Mouse (Mus musculus): ENCODE results near the gene Ccl17.

Ccl17 gene

DNA sequence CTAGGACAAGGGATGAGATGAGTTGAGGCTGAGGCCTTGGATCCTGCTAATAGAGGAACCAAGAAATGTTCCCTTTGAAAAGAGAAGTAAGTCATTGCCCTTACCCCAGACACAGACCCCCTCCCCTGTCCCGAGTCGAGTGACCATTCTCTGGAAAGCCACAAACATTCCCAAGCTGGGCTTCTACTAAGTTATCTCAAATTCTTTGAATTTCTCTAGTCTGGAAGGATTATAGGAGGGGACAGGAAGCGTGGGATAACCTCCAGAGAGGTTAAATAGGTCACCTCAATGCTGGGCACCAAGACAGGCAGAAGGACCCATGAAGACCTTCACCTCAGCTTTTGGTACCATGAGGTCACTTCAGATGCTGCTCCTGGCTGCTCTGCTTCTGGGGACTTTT lies at the start of gene Ccl17:
TSS of gene Ccl17 (plus strand) at position 301 of the 400 bp plus-strand sequence.
- DNase-seq (ENCODE audit: low read depth, low spot score) = no peak

DNA sequence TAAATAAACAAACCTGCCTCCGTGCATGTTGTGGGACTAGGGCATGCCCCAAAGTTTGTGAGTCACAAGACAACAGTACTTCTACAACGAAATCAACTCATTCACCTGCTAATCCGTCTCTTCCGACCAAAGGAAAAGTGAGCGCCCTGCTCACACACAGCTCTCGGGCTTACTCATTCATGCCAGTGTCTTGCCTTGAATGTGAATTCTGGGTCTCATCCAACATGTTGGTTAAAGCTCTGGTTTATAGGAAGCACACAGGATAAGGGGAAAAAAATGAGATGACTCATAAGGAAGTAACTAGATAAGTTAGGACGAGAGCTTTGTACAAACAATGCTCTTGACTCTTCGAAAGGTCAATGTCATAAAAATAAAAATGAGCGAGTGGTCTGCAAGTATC lies 43.2 kb upstream of the Ccl17 start:
- no peak for DNase-seq (ENCODE audit: low read depth, low spot score)

DNA sequence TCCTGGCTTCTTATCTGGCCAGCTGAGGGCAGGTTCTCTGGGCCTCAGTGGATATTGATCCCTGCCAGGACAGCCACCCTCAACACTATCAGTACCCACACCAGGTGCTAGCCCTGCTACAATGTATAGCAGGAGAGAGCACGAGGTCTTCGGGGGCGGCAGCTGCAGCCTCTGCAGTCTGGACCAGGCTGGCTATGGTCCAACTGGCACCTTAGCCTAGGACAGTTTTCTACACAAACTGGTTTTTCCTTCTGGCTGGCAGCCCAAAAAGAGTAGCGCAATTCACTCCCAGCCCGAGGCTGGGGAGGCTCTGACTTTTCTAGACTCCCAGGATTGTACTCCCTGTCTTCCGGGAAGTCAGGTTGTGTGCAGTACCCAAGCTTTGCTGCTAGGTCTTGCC lies 39.3 kb upstream of the Ccl17 start:
- no peak for DNase-seq (ENCODE audit: low read depth, low spot score)

DNA sequence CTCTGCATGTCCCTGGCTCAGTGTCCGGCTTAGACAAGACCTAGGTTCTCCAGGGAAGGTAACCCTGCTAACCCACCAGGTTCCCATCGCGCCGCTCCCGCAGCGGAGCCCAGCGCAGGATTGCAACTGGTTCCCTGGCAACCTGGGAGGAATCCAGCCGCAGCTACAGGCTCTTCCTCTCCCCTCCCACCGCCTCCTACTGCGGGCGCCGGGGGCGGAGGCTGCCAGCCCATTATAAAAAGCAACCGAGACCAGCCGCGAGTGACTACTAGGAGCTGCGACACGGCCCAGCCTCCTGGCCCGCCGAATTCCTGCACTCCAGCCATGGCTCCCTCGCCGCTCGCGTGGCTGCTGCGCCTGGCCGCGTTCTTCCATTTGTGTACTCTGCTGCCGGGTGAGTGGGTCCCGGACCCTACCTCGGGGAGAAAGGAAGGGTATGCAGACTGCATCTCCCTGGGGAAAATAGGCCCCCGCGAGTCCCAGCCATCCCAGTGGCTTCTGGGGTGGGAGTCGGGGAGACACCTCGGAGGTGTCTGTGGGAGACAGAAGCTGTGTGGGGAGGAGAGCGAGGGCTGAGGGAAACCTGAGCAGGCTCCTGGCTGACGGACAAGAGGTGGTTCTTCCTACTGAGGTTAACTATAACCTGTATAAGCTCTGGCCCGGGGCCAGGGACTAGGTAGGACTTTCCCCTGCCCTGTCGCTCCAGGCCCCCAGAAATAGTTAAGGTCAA lies 38.1 kb upstream of the Ccl17 start, which contains the start of gene Cx3cl1:
TSS of gene Cx3cl1 (plus strand) at position 69 of the 730 bp plus-strand sequence.
- peak; percentile 63 for DNase-seq (ENCODE audit: low read depth, low spot score)

DNA sequence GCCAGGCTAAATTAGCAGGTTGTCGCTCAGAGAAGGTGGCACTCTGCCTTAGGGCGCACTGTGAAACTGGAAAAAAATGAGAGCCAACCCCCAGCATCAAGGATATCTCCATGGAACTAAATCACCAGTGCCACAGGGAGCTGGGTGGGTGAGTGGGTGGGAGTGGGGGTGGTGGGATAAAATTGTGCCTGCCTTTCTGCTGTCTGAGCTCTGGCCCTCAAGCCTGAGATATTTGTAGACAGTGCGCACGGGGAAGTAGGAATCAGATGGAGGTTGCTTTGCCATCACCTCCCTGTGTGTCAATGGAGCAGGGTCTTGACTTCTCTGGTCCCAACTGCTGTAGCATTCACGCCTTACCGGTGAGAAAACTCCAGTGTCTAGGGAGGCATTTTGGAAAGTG lies 37.2 kb upstream of the Ccl17 start:
- no peak for DNase-seq (ENCODE audit: low read depth, low spot score)

DNA sequence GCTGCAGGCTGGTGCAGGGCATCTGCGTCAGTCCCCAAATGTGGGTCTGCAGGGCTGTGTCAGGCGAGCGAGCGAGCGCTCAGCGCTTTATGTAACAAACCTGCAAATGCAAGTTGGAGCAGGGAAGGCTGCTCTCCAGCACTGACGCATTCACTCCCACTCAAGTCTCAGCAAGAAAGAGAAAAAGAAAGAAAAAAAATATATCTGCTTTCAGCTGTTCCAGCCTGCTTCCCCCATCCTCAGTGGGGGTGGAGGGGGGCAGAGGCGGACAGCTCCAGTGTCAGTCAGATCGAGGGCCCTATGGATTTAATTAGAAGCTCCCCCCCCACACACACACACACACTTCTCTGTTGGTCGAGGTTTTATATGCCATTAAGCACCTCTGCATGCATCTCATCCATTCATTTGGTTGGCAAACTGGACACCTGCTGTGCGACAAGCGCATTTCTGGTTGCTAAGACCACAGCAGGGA lies 36.5 kb upstream of the Ccl17 start:
- no peak for DNase-seq (ENCODE audit: low read depth, low spot score)

DNA sequence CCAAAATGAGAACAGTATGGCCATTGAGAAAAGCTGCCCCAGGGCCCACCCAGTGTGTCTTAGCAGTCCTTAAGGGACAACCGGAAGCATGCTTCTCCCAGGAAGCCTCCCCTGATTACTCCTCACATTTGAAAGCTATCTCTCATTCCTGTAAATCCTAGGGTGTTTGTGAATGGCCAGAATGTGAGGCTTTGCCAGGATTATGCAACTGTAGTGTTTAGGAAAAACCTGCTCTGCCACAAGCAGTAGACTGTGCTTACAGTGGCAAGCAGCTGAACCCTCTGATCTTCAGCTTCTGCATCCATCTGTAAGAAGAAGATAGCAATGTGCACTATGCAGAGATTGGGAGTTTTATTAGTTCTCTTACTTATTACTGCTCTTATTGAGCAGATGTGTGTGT lies 35.7 kb upstream of the Ccl17 start:
- DNase-seq (ENCODE audit: low read depth, low spot score) = no peak

DNA sequence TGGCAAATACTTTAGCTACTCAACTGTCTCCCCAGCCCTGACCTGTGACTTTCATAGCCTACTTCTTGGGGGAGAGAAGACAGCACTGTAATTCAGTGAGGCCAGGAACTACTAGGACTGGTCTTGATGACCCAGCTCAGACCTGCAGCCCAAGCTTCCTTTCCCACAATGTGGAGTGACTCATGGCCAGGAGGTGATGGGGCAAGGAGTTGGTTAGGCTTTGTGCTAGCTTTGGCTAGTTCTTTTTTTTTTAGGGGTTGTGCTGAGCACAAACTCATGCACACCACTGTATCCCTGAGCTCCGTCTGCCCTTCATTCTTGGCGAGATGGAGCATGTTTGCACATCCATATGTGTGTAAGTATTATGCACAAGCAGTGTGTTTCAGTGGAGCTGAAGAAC lies 33.9 kb upstream of the Ccl17 start:
- DNase-seq (ENCODE audit: low read depth, low spot score) = no peak

DNA sequence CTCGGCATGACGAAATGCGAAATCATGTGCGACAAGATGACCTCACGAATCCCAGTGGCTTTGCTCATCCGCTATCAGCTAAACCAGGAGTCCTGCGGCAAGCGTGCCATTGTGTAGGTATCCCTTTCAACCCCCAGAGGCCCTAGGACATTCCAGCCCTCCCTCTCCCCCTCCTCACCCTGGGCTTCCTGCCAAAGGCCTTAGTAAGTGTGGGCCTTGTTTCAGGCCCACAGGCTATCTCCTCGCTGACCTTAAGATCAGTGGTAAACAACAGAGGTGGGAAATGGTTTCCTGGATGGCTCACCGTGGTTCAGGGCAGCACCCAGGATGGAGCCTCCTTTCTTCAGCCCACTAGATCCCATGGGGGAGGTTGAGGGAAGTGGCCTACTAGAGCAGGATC lies 32.2 kb upstream of the Ccl17 start:
- DNase-seq (ENCODE audit: low read depth, low spot score) = no peak

DNA sequence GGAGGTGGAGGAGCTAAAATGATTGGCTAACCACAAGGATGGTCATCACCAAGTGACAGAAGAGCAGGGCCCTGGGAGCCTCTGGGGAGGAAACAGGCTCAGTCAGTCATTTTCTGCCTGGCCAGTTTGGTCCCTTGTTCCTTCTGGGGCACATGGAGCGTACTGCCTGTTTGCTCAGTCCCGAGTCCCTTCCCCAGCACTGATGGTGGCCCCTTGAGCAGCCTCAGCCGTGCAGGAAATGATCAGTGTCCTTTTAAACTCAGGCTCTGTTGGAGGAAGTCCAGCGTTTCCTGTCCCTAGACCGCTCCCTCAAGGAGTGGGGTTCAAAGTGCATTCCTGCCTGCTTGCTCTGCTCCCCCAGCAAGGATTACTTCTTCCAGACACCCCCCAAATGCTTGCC lies 31.8 kb upstream of the Ccl17 start:
- DNase-seq (ENCODE audit: low read depth, low spot score) = no peak

DNA sequence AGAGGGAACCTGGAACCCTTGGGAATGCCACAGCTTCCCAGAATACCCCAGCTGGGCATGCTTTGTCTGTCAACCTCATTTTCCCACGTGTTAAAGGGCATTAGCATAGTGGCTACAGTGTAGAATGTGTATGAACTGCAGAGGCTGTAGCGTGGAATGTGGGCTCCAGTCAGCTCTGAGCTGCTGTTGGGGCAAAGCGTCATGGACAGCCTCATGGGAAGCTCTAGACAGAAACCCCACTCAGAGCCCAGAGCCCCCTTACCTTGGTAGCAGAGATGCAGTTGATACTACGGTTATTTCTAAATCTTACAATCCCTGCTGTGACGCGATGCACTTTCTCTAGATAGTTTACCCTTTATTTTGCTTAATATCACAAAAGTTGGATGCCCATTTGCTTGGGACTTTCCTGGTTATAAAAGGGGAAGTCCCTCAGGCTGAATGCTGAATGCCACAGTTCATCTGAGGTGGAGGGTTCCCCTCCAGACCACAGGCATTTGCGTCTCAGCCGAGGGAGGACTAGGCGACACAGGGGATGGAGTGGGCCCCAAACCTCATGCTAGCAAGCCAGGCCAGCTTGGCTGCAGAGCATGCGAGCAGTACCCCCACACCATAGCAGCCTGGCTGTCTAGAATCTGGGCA lies 31.2 kb upstream of the Ccl17 start:
- no peak for DNase-seq (ENCODE audit: low read depth, low spot score)

DNA sequence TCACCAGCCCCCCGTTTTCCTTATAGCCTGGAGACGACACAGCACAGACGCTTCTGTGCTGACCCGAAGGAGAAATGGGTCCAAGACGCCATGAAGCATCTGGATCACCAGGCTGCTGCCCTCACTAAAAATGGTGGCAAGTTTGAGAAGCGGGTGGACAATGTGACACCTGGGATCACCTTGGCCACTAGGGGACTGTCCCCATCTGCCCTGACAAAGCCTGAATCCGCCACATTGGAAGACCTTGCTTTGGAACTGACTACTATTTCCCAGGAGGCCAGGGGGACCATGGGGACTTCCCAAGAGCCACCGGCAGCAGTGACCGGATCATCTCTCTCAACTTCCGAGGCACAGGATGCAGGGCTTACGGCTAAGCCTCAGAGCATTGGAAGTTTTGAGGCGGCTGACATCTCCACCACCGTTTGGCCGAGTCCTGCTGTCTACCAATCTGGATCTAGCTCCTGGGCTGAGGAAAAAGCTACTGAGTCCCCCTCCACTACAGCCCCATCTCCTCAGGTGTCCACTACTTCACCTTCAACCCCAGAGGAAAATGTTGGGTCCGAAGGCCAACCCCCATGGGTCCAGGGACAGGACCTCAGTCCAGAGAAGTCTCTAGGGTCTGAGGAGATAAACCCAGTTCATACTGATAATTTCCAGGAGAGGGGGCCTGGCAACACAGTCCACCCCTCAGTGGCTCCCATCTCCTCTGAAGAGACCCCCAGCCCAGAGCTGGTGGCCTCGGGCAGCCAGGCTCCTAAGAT lies 30.5 kb upstream of the Ccl17 start:
- no peak for DNase-seq (ENCODE audit: low read depth, low spot score)

DNA sequence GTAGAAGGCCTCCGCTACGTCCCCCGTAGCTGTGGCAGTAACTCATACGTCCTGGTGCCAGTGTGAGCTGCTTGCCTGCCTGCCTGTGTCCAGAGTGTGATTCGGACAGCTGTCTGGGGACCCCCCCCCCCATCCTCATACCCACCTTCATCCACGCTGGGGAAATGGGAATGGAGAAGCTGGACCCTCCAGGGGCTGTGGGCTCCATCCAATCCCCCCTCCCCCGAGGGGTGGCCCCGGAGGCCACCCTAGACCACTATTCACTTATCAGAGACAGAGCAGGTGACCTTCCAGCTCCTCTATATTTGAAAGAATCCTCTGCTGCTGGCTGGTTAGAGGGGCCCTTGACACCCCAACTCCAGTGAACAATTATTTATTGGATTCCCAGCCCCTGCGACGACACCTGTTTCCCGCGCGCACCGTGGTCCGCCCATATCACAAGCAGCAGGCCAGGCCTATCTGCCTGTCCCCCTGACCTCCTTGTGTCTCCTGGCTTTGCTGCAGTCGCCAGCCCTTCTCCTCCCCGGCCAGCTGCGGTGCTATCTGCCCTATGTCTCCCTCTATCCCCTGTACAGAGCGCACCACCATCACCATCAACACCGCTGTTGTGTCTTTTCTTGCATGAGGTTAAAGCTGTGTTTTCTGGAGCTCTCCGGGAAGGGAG lies 29.6 kb upstream of the Ccl17 start:
- no peak for DNase-seq (ENCODE audit: low read depth, low spot score)

DNA sequence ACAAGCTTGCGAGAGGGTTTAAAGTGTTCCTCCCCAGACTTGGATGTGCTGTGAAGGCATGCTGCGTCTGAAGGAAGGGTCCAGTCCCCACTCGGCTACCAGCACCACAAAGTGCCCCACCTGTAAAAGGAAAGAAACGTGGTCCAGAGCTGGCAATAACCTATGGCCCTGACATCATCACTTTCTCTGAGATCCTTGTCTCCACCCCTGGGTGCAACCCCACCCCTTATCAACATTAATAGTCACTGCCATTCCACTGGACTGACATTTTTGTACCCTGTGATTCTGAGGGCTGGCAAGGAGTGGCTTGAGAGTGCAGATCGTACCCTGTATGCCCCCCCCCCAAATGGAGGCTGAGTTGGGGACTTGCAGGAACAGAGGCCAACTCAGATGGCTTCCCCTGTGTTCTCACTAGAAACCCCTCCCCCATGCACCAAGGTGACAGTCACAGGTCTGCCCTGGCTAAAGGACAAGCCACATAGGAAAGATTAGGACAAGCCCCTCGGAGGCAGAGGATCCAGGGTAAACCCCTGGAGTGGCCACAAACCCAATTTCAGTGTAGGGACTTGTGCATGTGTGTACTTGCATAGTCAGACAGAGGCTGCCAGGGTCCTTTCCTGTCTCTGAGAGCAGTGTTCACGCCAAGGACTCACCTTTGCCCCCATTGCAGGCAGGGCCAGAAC lies 29.0 kb upstream of the Ccl17 start:
- no peak for DNase-seq (ENCODE audit: low read depth, low spot score)

DNA sequence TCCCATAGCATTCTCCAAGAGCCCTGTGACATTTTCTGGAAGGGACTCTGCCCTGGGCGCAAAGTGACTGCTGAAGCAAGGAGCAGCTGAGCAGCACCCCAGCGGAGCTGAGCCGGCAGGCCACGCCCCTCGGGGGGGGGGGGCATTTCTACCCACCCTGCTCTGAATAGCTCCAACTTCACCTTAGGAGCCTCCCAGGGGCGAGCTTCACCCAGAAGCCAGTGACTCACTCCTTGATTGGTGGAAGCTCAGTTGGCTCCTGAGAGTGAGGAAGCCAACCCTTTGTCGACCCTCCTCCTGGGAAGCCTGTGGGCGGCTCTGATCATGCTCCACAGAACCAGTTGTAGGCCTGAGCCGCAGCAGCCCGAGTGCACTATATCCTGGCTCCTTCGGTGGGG lies 28.4 kb upstream of the Ccl17 start:
- no peak for DNase-seq (ENCODE audit: low read depth, low spot score)

DNA sequence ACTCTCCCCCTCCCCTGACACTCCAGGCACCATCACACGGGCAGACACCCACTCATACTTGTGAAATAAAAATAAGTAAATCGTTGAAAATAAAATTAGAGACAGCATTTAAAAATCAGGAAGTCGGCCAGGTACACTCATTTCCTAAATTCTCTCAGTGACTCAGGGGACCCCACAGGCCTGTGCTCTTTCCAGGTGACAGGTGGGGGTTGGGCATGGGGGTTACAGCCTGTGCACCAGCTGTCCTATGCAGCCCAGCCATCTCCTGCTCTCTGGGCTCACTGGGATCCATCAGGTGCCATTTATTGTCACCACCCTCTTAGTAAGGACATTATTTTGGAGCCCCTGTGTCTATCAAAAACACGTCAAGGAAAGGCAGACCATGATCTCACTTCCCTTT lies 26.4 kb upstream of the Ccl17 start:
- no peak for DNase-seq (ENCODE audit: low read depth, low spot score)

DNA sequence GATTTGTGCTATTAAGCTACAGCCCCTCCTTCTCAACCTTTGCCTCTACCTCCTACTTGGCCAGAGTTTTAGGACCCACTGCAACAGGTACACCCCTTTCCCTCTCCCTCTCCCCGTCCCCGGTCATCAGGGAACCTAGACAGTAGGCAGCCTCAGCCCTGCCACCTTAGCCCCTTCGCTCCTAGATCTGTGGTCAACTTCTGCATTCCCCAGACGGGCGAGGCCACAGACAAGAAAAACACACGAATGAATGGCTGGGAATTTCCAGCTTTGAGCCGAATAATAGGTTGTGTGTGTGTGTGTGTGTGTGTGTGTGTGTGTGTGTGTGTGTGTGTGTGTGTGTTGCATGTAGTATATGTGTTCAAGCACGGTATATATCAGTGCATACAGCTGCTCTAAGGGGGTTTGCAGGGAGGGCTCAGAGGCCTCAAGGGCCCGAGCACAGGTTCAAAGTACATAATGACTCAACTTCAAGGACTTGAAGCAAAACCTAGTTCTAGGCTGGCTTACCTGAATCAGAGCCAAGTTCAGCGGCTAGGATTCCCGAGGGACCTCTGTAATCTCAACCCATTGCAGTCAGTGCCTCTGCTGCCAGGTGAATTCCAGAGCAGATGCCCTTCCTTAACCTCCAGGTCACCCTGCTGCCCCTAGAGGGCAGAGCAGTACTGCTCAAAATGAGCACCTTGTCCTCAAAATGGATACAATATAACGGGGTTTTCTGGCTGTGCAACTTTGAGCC lies 24.8 kb upstream of the Ccl17 start:
- DNase-seq (ENCODE audit: low read depth, low spot score) = no peak

DNA sequence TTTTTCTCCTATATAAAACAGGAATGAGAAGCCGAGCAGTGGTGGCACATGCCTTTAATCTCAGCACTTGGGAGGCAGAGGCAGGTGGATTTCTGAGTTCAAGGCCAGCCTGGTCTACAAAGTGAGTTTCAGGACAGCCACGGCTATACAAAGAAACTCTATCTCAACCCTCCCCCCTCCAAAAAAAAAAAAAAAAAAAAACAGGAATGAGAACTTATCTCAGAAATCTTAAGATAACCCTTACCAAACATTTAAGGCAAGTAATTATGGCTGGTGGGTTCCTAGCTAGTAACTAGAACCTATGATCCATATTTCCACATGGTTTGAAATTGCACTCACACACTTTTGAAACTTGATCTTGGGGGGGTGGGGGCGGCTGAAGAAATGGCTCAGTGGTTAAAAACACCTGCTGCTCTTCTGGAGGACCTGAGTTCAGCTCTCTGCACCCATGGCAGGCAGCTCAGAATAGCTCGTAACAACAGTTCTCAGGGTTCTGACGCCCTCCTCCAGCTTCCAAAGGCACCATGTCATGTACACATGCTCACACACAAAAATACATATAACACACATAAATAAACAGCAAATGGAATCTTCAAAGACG lies 24.2 kb upstream of the Ccl17 start:
- DNase-seq (ENCODE audit: low read depth, low spot score) = no peak

DNA sequence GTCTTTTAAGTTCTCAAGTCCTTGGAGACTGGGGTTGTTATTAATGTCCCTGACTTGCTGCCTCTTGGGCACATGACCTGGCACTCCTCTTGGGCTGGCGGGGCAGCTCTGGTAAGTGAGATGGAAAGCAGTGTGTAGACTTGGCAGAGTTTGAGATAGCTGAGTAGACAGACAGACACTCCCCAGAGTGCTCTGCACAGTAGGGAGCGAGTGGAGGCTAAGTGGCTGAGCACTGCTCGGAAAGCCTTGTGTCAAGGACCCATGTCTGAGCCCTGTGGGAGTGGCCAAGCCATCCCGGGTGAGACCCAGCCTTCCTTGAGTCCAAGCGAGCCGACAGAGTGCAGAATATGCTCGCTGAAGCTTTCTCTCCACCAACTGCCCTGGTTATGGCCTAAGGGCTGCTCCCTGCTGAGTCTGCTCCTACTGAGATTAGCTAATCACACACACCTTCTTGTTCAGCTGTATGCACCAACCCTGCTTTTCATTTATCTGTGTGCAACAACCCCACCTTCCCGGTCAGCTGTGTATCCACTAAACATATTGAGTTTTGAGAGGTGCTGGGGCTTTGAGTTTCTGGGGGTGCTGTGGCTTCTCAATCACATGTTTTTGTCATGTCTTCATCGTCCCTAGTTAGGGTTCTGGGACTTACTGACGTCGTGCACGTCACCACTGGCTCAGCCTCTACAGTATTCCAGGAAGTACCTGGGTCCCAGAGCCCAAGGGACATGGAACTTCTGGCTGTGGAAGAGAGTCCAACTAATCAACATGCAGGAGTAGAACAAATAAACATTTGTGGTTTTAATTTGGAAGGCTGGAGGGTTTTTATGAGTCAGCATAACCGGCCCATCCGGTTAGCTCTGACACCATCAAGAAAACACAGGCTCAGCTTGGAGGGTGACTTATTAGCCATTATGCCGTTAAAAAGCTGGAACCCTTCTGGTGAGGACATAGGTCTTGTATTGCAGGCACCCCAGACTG lies 22.4 kb upstream of the Ccl17 start:
- DNase-seq (ENCODE audit: low read depth, low spot score) = no peak
